Mouse (Mus musculus) inflammation-experienced regulatory T-cells, adult 16 weeks (primary cell): ENCODE results near the gene Bicdl1. TPM values are rescaled to one million over a fixed set of nuclear protein-coding genes. Genes with fewer than 3 reads are reported as not detected.

Source experiments
- polyA plus RNA-seq: library from polyadenylated mRNA; unstranded; fragments of 100-300 nt; shearing (Covaris generic); gene quantifications from one replicate; pipeline ENCODE4 v1.2.1, GENCODE M21; 2017

The Bicdl1 gene
- polyA plus RNA-seq, result 13.4 TPM

GRCm38 (mm10) chr5:115731001-115731731, at the start of gene Bicdl1:
TSS of gene Bicdl1 (minus strand) at chr5:115731621.

DNA sequence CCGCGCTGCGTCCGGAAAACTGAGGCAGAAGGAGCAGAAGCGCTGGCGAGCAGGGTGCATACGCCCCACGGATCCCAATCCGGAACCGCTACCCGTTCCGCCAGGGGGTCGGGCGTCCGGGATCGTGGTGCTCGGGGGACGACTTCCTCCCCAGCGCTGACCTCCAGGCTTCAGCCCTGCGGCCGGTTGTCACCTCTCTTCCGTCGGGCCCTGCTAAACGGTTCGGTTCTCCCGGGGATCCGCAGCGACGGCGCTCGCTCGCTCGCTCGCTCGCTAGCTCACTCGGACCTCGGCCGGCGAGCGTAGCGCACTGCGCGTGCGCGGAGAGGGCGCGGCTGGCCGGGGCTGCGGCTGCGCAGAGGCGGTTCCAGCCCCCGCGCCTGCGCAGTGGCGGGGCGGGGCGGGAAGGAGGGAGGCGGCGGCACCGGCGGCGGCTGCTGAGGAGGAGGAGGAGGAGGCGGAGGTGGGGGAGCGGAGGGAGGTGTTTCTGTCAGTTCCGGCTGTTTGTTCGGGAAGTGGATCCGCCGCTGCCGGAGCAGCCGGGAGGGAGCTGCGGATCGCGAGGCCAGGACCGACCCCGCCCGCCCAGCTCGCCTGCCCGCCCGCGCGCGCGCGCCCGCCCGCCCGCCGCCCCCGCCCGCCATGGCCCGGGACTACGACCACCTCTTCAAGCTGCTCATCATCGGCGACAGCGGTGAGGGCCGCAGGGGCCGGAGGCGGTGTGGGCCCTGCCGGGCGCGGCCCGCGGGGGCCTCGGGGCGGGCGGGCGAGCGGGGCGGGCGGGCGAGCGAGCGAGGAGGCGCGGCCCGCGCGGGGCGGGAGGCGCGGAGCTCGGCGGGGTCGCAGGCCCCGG, 99.7 kb downstream of the Bicdl1 start, which contains the start of gene Rab35:
Gene Rab35, plus strand, starts transcription at position 404 of the 853 bp plus-strand sequence.

Other genes with a start within 250 kb of the Bicdl1 start
- 21.1 TPM for gene Sirt4, start 246.9 kb downstream of the Bicdl1 start, polyA plus RNA-seq
- gene Pxn, start 224.9 kb downstream of the Bicdl1 start, polyA plus RNA-seq, result 68.4 TPM
- gene Rplp0, start 172.2 kb downstream of the Bicdl1 start, polyA plus RNA-seq, result 1,732 TPM
- 59.0 TPM for gene Gcn1l1, start 166.4 kb downstream of the Bicdl1 start, polyA plus RNA-seq
- gene Rab35, start 99.7 kb downstream of the Bicdl1 start, polyA plus RNA-seq, result 3.4 TPM
- gene Cit, start 113.7 kb upstream of the Bicdl1 start, polyA plus RNA-seq, result 4.8 TPM